Mouse (Mus musculus): ENCODE data around the gene Rad9a. TPM values are rescaled to one million over a fixed set of nuclear protein-coding genes. Genes with fewer than 3 reads are reported as not detected.

Gene Rad9a
- polyA plus RNA-seq, 1 experiment, result 22.1 TPM

DNA sequence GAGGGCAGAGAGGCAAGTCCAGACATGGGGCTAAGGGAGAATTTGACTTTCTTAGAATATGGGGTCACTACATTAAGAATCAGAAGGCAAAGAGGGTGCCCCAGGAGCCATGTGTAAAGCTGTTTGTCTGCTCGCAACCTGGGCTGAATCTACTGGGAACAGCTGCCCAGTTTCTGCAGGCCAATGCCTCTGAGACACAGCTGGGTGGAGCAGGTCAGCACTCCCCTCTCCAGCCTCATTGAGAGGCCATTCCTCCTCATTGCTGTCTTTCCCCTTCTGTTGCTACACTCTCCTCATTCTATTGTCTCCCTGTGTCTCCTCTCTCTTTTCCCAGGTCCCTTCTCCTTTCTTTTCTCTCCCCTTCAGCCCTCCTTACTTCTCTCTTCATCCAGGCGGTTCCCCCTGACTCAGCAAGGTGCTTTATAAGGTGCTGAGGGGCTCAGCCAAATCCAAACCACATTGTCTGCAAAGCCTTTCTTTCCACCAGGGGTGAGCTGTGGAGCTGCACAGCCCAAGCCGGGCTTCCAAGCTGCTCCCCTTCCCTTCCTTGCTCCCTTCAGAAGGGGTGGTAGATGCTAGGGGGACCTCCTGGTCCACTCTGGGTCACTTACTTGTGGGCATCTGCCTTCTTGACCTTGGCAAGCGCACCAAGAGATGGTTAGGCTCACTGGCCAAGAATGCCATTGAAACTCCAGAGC lies 10.6 kb upstream of the Rad9a start:
- TF ChIP-seq GATA1 (IDR thresholded peaks at IDR 0.05; ENCODE audit: borderline replicate concordance, low read length) (no peak), FLI1 (IDR thresholded peaks at IDR 0.05; ENCODE audit: low read length) (no peak)
- Histone ChIP-seq H3K36me3 (replicated peaks; ENCODE audit: low read length) (no peaks in the 10 kb centered on the region), H3K4me3 (replicated peaks) (no peak overlapping the region), H3K4me1 (peaks cover 61% of the 10 kb centered on the region), H3K9me3 (no peaks in the 10 kb centered on the region), H3K27me3 (replicated peaks) (peaks cover 87% of the 10 kb centered on the region)

- Histone ChIP-seq H3K9me3 (no peaks in the 10 kb centered on the region), H3K27me3 (replicated peaks) (peaks cover 75% of the 10 kb centered on the region), H3K4me1 (peaks cover 44% of the 10 kb centered on the region), H3K36me3 (replicated peaks; ENCODE audit: low read length) (no peaks in the 10 kb centered on the region), H3K4me3 (replicated peaks) (peak overlapping the region; percentile 8)
- TF ChIP-seq FLI1 (IDR thresholded peaks at IDR 0.05; ENCODE audit: low read length) (no peak), GATA1 (IDR thresholded peaks at IDR 0.05; ENCODE audit: borderline replicate concordance, low read length) (no peak)
These were observed 7.1 kb upstream of the Rad9a start for GRCm38 (mm10) chr19:4208563-4208962.

DNA sequence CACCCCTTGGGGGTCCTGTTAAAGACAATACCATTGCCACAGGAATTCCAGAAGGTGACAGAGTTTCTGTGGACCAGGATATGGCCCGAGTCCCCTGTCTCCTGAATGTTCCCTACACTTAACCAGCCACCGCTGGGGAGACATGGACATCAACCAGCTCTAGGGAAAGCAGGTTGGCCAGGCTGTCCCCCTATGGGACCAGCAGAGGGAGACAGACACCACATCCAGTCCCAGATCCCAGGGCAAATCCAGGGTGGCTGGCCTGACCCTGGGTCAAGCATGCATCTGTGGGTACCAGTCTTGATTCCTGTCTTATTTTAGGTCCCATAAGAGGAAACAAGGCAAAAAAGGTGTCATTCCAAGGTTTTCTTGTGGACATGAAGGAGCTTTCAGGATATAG lies 5.5 kb upstream of the Rad9a start:
- Histone ChIP-seq H3K9me3 (no peaks in the 10 kb centered on the region), H3K4me3 (replicated peaks) (no peak overlapping the region), H3K4me1 (peaks cover 48% of the 10 kb centered on the region), H3K36me3 (replicated peaks; ENCODE audit: low read length) (no peaks in the 10 kb centered on the region), H3K27me3 (replicated peaks) (peaks cover 60% of the 10 kb centered on the region)
- TF ChIP-seq FLI1 (IDR thresholded peaks at IDR 0.05; ENCODE audit: low read length), result no peak
- no peak for TF ChIP-seq GATA1 (IDR thresholded peaks at IDR 0.05; ENCODE audit: borderline replicate concordance, low read length)

DNA sequence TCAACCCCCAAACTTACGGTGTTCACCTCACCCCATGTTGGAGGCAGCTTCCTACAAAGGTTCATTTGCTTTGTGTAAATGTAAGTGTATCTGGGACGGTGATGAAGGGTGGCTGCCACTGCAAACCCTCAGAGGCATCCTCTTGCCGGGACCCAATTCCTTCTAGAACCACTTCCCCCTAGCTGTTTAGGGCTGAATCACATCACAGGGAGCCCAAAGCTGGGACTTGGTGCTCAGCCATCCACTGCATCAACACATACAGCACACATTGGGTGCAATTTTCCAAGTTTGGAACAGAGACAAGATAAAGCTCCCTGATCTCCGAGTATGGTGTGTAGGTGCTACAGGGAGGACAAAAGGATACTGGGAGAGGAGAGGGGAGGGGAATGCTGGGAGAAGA lies 3.4 kb upstream of the Rad9a start:
- Histone ChIP-seq H3K27me3 (replicated peaks) (peaks cover 40% of the 10 kb centered on the region), H3K9me3 (no peaks in the 10 kb centered on the region), H3K36me3 (replicated peaks; ENCODE audit: low read length) (peaks cover 9% of the 10 kb centered on the region), H3K4me1 (peaks cover 66% of the 10 kb centered on the region), H3K4me3 (replicated peaks) (no peak overlapping the region)
- TF ChIP-seq GATA1 (IDR thresholded peaks at IDR 0.05; ENCODE audit: borderline replicate concordance, low read length) (no peak), FLI1 (IDR thresholded peaks at IDR 0.05; ENCODE audit: low read length) (no peak)

DNA sequence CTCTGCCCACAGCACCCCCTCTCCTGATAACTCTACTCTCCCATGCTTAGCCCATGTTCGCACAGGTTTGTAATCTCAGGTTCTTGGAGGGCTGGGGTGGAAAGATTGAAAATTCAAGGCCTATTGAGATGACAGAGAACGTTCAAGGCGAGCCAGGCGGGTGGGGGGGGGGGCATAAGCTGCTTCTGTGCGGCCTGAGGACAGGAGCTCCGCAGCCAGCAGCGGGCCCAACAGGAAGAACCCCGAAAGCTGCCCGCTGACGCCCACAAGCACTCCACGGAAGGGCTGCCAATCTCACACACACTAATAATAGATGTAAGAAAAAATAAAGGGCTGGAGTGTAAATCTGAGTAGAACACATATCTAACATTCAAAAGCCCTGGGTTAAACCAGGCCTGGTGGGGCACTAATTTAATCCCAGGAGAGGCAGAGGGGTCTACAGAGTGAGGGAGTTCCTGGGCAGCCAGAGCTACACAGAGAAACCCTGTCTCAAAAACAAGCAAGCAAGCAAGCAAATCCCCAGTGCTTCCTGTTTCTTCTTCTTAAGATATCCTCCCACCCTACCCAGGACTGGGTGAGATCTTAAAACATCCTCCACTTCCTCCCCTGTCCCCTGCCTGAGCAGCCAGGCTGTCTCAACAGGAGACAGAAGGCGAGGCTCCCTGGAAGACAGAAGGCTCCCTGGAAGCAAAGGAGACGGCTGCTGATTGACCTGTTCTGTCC lies 2.3 kb upstream of the Rad9a start:
- peaks cover 73% of the 10 kb centered on the region for H3K4me1 ChIP-seq
- H3K36me3 ChIP-seq (replicated peaks; ENCODE audit: low read length), result peaks cover 20% of the 10 kb centered on the region
- no peaks in the 10 kb centered on the region for H3K9me3 ChIP-seq
- no peak for TF ChIP-seq FLI1 (IDR thresholded peaks at IDR 0.05; ENCODE audit: low read length)
- TF ChIP-seq GATA1 (IDR thresholded peaks at IDR 0.05; ENCODE audit: borderline replicate concordance, low read length), result no peak
- H3K4me3 ChIP-seq (replicated peaks), result peak overlapping the region; percentile 80
- peaks cover 32% of the 10 kb centered on the region for H3K27me3 ChIP-seq (replicated peaks)

DNA sequence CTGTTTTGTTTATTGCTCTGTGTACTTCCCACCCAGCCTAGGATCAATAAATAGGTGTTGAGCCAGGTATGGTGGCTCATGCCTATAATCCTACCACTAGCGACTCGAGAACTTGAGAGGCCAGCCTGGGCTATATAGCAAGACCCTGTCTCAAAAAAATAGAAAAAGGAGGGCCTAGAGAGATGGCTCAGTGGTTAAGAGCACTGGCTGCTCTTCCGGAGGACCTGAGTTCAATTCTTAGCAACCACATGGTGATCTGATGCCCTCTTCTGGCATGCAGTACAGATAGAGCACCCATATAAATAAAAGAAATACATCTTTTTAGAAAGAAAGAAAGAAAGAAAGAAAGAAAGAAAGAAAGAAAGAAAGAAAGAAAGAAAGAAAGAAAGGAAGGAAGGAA lies 1.7 kb upstream of the Rad9a start:
- H3K27me3 ChIP-seq (replicated peaks), result peaks cover 27% of the 10 kb centered on the region

GRCm38 (mm10) chr19:4202149-4202548 lies 687 bp upstream of the Rad9a start:
- Histone ChIP-seq H3K9me3 (no peaks in the 10 kb centered on the region), H3K4me1 (peaks cover 76% of the 10 kb centered on the region), H3K4me3 (replicated peaks) (peak overlapping the region; percentile 98), H3K36me3 (replicated peaks; ENCODE audit: low read length) (peaks cover 36% of the 10 kb centered on the region), H3K27me3 (replicated peaks) (peaks cover 22% of the 10 kb centered on the region)
- TF ChIP-seq FLI1 (IDR thresholded peaks at IDR 0.05; ENCODE audit: low read length), result no peak
- TF ChIP-seq GATA1 (IDR thresholded peaks at IDR 0.05; ENCODE audit: borderline replicate concordance, low read length), result no peak

More for the DNA sequence above, 1.7 kb upstream of the Rad9a start:
- Histone ChIP-seq H3K4me3 (replicated peaks) (peak overlapping the region; percentile 80), H3K9me3 (no peaks in the 10 kb centered on the region), H3K36me3 (replicated peaks; ENCODE audit: low read length) (peaks cover 26% of the 10 kb centered on the region), H3K4me1 (peaks cover 69% of the 10 kb centered on the region)
- TF ChIP-seq GATA1 (IDR thresholded peaks at IDR 0.05; ENCODE audit: borderline replicate concordance, low read length) (no peak), FLI1 (IDR thresholded peaks at IDR 0.05; ENCODE audit: low read length) (no peak)

GRCm38 (mm10) chr19:4197180-4197579 lies 4.3 kb downstream of the Rad9a start:
- peaks cover 82% of the 10 kb centered on the region for H3K36me3 ChIP-seq (replicated peaks; ENCODE audit: low read length)
- TF ChIP-seq GATA1 (IDR thresholded peaks at IDR 0.05; ENCODE audit: borderline replicate concordance, low read length) (no peak), FLI1 (IDR thresholded peaks at IDR 0.05; ENCODE audit: low read length) (no peak)
- no peak overlapping the region for H3K4me3 ChIP-seq (replicated peaks)
- H3K27me3 ChIP-seq (replicated peaks), result no peaks in the 10 kb centered on the region
- H3K9me3 ChIP-seq, result no peaks in the 10 kb centered on the region
- peaks cover 87% of the 10 kb centered on the region for H3K4me1 ChIP-seq

DNA sequence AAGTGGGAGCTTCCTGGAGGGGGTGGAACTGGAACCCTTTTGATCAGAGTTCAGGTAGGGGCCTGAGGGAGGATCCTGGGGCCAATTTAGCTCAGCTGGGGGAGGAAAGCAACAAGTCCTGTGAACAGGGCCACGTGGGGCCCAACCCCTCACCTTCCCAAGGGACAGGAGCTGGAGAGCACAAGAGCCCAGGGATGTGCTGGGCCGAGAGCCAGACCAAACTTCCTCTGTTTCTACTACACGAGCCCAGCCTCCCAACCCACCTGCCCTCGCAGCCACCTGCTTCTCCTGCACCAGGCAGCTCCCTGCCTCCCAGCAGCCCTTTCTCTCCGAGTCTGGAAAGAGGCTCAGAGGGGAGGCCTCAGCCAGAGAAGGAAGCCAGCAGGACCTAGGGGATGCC lies 4.9 kb downstream of the Rad9a start:
- H3K4me3 ChIP-seq (replicated peaks), result no peak overlapping the region
- H3K9me3 ChIP-seq, result no peaks in the 10 kb centered on the region
- no peaks in the 10 kb centered on the region for H3K27me3 ChIP-seq (replicated peaks)
- H3K4me1 ChIP-seq, result peaks cover 82% of the 10 kb centered on the region
- TF ChIP-seq GATA1 (IDR thresholded peaks at IDR 0.05; ENCODE audit: borderline replicate concordance, low read length), result no peak
- no peak for TF ChIP-seq FLI1 (IDR thresholded peaks at IDR 0.05; ENCODE audit: low read length)
- H3K36me3 ChIP-seq (replicated peaks; ENCODE audit: low read length), result peaks cover 82% of the 10 kb centered on the region

GRCm38 (mm10) chr19:4196048-4196447 lies 5.4 kb downstream of the Rad9a start:
- Histone ChIP-seq H3K4me1 (peaks cover 82% of the 10 kb centered on the region), H3K36me3 (replicated peaks; ENCODE audit: low read length) (peaks cover 82% of the 10 kb centered on the region), H3K9me3 (no peaks in the 10 kb centered on the region), H3K27me3 (replicated peaks) (no peaks in the 10 kb centered on the region), H3K4me3 (replicated peaks) (no peak overlapping the region)
- TF ChIP-seq FLI1 (IDR thresholded peaks at IDR 0.05; ENCODE audit: low read length), result no peak
- TF ChIP-seq GATA1 (IDR thresholded peaks at IDR 0.05; ENCODE audit: borderline replicate concordance, low read length), result no peak

Measured in megakaryocyte, embryonic 14.5 days (primary cell).